Mouse (Mus musculus) B cell, adult 2 months (primary cell): ENCODE measurements around the gene Gne.
A peak's percentile ranks its signal among the peaks of the same experiment; 100 is the strongest.
"Not testable (repeated sequence)": the region's sequence is repeated elsewhere in the genome, so short reads cannot be mapped to it uniquely, and the experiment has no call there.

Experiments used
- DNase-seq, 2 experiments: peaks; one replicate each; pipeline ENCODE4 v3.0.0; 2022

Gene Gne

GRCm38 (mm10) chr4:44072146-44072872, 11.7 kb downstream of the Gne start:
- peak; percentile 88 to 89 for DNase-seq

GRCm38 (mm10) chr4:44071741-44072145, 12.2 kb downstream of the Gne start:
- DNase-seq, result peak in 1 of 2 experiments; percentile 40

- no peak for DNase-seq
These were observed 13.3 kb downstream of the Gne start for GRCm38 (mm10) chr4:44070641-44071040.

- DNase-seq, result no peak
These were observed 14.6 kb downstream of the Gne start for GRCm38 (mm10) chr4:44069411-44069810.

GRCm38 (mm10) chr4:44068736-44069135, 15.2 kb downstream of the Gne start:
- DNase-seq, result no peak

- DNase-seq, result no peak
These were observed 17.1 kb downstream of the Gne start for GRCm38 (mm10) chr4:44066891-44067290.

GRCm38 (mm10) chr4:44065355-44066025, 18.5 kb downstream of the Gne start:
- DNase-seq, result peak; percentile 94

- DNase-seq, result no peak
These were observed 21.2 kb downstream of the Gne start for GRCm38 (mm10) chr4:44062816-44063215.

- DNase-seq, result no peak
These were observed 21.9 kb downstream of the Gne start for GRCm38 (mm10) chr4:44062062-44062461.

GRCm38 (mm10) chr4:44059674-44060073, 24.3 kb downstream of the Gne start:
- no peak for DNase-seq

- no peak for DNase-seq
These were observed 34.2 kb downstream of the Gne start for GRCm38 (mm10) chr4:44049812-44050211.

- no peak for DNase-seq
These were observed 37.9 kb downstream of the Gne start for GRCm38 (mm10) chr4:44046066-44046465.

GRCm38 (mm10) chr4:44044685-44045356, 39.2 kb downstream of the Gne start:
- DNase-seq, result no peak

GRCm38 (mm10) chr4:44043182-44043581, 40.8 kb downstream of the Gne start:
- DNase-seq, result not testable (repeated sequence)

- DNase-seq, result no peak
These were observed 41.5 kb downstream of the Gne start for GRCm38 (mm10) chr4:44042429-44042828.

GRCm38 (mm10) chr4:44040802-44041201, 43.2 kb downstream of the Gne start:
- DNase-seq, result no peak

GRCm38 (mm10) chr4:44036455-44036854, 47.5 kb downstream of the Gne start:
- DNase-seq, result no peak

- DNase-seq, result no peak
These were observed 52.5 kb downstream of the Gne start for GRCm38 (mm10) chr4:44031521-44031920.

GRCm38 (mm10) chr4:44029661-44030066, 54.3 kb downstream of the Gne start:
- no peak for DNase-seq

GRCm38 (mm10) chr4:44028303-44029135, 55.5 kb downstream of the Gne start:
- DNase-seq, result no peak

- no peak for DNase-seq
These were observed 58.4 kb downstream of the Gne start for GRCm38 (mm10) chr4:44025570-44025969.

GRCm38 (mm10) chr4:44024241-44024640, 59.7 kb downstream of the Gne start:
- DNase-seq, result no peak

- DNase-seq, result no peak
These were observed 60.3 kb downstream of the Gne start for GRCm38 (mm10) chr4:44023681-44024080.
